Mouse (Mus musculus): ENCODE data around the gene Klk6. TPM values are rescaled to one million over a fixed set of nuclear protein-coding genes. Genes with fewer than 3 reads are reported as not detected.

Klk6 gene
- polyA plus RNA-seq, 1 experiment from 2014 or later = not detected

DNA sequence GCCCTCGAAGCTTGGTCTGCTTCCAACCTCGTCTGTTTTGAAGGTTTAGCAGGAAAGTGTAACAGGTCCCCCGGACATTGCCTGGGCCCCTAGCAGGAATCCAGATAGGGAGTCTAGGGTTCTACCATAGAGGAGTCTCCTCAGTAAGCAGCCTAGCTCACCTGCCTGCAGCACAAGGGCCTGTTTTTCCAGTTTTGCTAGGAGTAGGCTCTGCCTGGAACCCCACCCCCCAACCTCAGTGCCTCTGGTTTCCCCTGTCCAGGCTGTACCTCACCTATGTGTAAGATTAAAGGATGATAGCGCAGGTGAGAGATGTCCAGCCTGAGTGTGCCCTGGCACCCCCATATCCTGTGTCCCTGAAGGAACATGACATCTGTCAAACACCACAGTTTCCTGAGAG, 52.1 kb downstream of the Klk6 start:
- H3K9ac ChIP-seq = no peak overlapping the region
- no peaks in the 10 kb centered on the region for H3K9me3 ChIP-seq
- no peaks in the 10 kb centered on the region for H3K4me1 ChIP-seq (replicated peaks)
- ATAC-seq (ENCODE audit: low FRiP score, low read depth) = no peak
- no peaks in the 10 kb centered on the region for H3K36me3 ChIP-seq
- no peaks in the 10 kb centered on the region for H3K27me3 ChIP-seq
- no peak overlapping the region for H3K4me3 ChIP-seq
- no peak overlapping the region for H3K4me2 ChIP-seq
- H3K27ac ChIP-seq (replicated peaks) = no peak overlapping the region
- WGBS = 80% methylated on average over 4 of the region's 4 CpGs

- H3K9me3 ChIP-seq = no peaks in the 10 kb centered on the region
- no peak overlapping the region for H3K27ac ChIP-seq (replicated peaks)
- ATAC-seq (ENCODE audit: low FRiP score, low read depth) = no peak
- H3K36me3 ChIP-seq = no peaks in the 10 kb centered on the region
- 56% methylated on average over 1 of the region's 1 CpGs for WGBS
- H3K4me2 ChIP-seq = no peak overlapping the region
- H3K27me3 ChIP-seq = no peaks in the 10 kb centered on the region
- H3K4me3 ChIP-seq = no peak overlapping the region
- no peaks in the 10 kb centered on the region for H3K4me1 ChIP-seq (replicated peaks)
- no peak overlapping the region for H3K9ac ChIP-seq
Measured at GRCm38 (mm10) chr7:43878281-43878680, 54.0 kb downstream of the Klk6 start.

DNA sequence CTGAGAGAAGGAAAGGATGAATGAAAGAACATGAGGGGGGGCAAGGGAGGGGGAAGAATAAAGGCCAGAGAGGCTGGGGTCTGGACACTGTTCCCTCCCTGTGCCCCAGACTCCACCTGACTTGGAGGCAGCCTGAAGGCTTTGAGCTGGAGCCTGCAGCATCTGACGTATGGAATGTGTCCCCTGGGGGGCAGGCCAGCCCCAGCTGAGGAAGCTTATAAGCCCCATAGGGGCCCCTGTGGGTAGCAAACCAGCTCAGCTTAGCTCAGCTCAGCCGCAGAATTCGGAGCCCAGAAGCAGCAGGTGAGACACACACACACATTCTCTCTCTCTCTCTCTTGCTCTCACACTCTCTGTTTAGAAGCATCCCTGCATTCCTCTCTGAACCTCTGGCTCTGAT, 56.6 kb downstream of the Klk6 start, which contains the start of gene Klk4:
Gene Klk4 (plus strand): TSS at position 249 of the 400 bp plus-strand sequence.
- Histone ChIP-seq H3K4me2 (no peak within 1 kb of the TSS), H3K4me1 (replicated peaks) (no peaks in the 10 kb centered on the region), H3K27ac (replicated peaks) (no peak within 1 kb of the TSS), H3K9ac (no peak within 1 kb of the TSS), H3K9me3 (no peaks in the 10 kb centered on the region), H3K4me3 (no peak within 1 kb of the TSS), H3K27me3 (no peaks in the 10 kb centered on the region), H3K36me3 (no peaks in the 10 kb centered on the region)
- no peak for ATAC-seq (ENCODE audit: low FRiP score, low read depth)
- WGBS = 14% methylated on average over 3 of the region's 3 CpGs

Other genes with a start within 250 kb of the Klk6 start
- gene Zfp719, start 244.9 kb upstream of the Klk6 start, polyA plus RNA-seq (2015; fragmentation: Nextera tagmentation; extraction: Ambion mirVana) = 14.2 and 14.8 TPM in 2 replicates
- 0.47 and 0.54 TPM in 2 replicates for gene Zfp819, start 217.3 kb upstream of the Klk6 start, polyA plus RNA-seq (2015; fragmentation: Nextera tagmentation; extraction: Ambion mirVana)
- gene Ceacam18, start 189.8 kb upstream of the Klk6 start, polyA plus RNA-seq (2015; fragmentation: Nextera tagmentation; extraction: Ambion mirVana) = 0.08 TPM in 2 replicates
- gene Siglece, start 164.3 kb upstream of the Klk6 start, polyA plus RNA-seq (2015; fragmentation: Nextera tagmentation; extraction: Ambion mirVana) = 0.33 and 0.36 TPM in 2 replicates
- 21.4 and 21.5 TPM in 2 replicates for gene Ctu1, start 152.5 kb upstream of the Klk6 start, polyA plus RNA-seq (2015; fragmentation: Nextera tagmentation; extraction: Ambion mirVana)
- gene Klk14, start 134.1 kb upstream of the Klk6 start, polyA plus RNA-seq (2015; fragmentation: Nextera tagmentation; extraction: Ambion mirVana) = not detected in 2 replicates
- gene Klk13, start 111.9 kb upstream of the Klk6 start, polyA plus RNA-seq (2015; fragmentation: Nextera tagmentation; extraction: Ambion mirVana) = 0.17 and 0.18 TPM in 2 replicates
- 0.14 TPM in 1 of 2 replicates, not detected in the other for gene Klk12, start 55.6 kb upstream of the Klk6 start, polyA plus RNA-seq (2015; fragmentation: Nextera tagmentation; extraction: Ambion mirVana)
- 0.22 and 0.27 TPM in 2 replicates for gene Klk11, start 49.9 kb upstream of the Klk6 start, polyA plus RNA-seq (2015; fragmentation: Nextera tagmentation; extraction: Ambion mirVana)
- gene Klk10, start 43.5 kb upstream of the Klk6 start, polyA plus RNA-seq (2015; fragmentation: Nextera tagmentation; extraction: Ambion mirVana) = 0.10 and 0.30 TPM in 2 replicates
- gene Klk9, start 32.6 kb upstream of the Klk6 start, polyA plus RNA-seq (2015; fragmentation: Nextera tagmentation; extraction: Ambion mirVana) = 0.13 and 0.14 TPM in 2 replicates
- 10.1 TPM in 2 replicates for gene Klk8, start 26.9 kb upstream of the Klk6 start, polyA plus RNA-seq (2015; fragmentation: Nextera tagmentation; extraction: Ambion mirVana)
- 0.13 TPM in 1 of 2 replicates, not detected in the other for gene Klk7, start 13.2 kb upstream of the Klk6 start, polyA plus RNA-seq (2015; fragmentation: Nextera tagmentation; extraction: Ambion mirVana)
- gene Klk5, start 17.5 kb downstream of the Klk6 start, polyA plus RNA-seq (2015; fragmentation: Nextera tagmentation; extraction: Ambion mirVana) = not detected in 2 replicates
- gene Klk4, start 56.7 kb downstream of the Klk6 start, polyA plus RNA-seq (2015; fragmentation: Nextera tagmentation; extraction: Ambion mirVana) = 1.7 and 2.6 TPM in 2 replicates
- not detected in 2 replicates for gene Klk15, start 109.2 kb downstream of the Klk6 start, polyA plus RNA-seq (2015; fragmentation: Nextera tagmentation; extraction: Ambion mirVana)
- not detected in 2 replicates for gene Klk1b8, start 126.2 kb downstream of the Klk6 start, polyA plus RNA-seq (2015; fragmentation: Nextera tagmentation; extraction: Ambion mirVana)
- not detected in 2 replicates for gene Klk1b1, start 142.3 kb downstream of the Klk6 start, polyA plus RNA-seq (2015; fragmentation: Nextera tagmentation; extraction: Ambion mirVana)
- gene Klk1b9, start 151.6 kb downstream of the Klk6 start, polyA plus RNA-seq (2015; fragmentation: Nextera tagmentation; extraction: Ambion mirVana) = not detected in 2 replicates
- not detected in 2 replicates for gene Klk1b11, start 171.4 kb downstream of the Klk6 start, polyA plus RNA-seq (2015; fragmentation: Nextera tagmentation; extraction: Ambion mirVana)
- gene Klk1b26, start 187.7 kb downstream of the Klk6 start, polyA plus RNA-seq (2015; fragmentation: Nextera tagmentation; extraction: Ambion mirVana) = not detected in 2 replicates
- gene Klk1b27, start 227.8 kb downstream of the Klk6 start, polyA plus RNA-seq (2015; fragmentation: Nextera tagmentation; extraction: Ambion mirVana) = not detected in 2 replicates

Data from hindbrain, embryonic 15.5 days (tissue).